Mouse (Mus musculus): ENCODE results near the gene Gm17359. TPM values are rescaled to one million over a fixed set of nuclear protein-coding genes. Genes with fewer than 3 reads are reported as not detected.
A peak's percentile ranks its signal among the peaks of the same experiment; 100 is the strongest.

Gm17359 gene
- not detected in 2 replicates for polyA plus RNA-seq (2015; fragmentation: Nextera tagmentation; extraction: Ambion mirVana)

GRCm38 (mm10) chr3:79336044-79336766 is at the start of gene Gm17359:
Gm17359 (plus strand) TSS chr3:79336661.
- no peak for ATAC-seq
- Histone ChIP-seq H3K27ac (no peak within 1 kb of the TSS), H3K36me3 (ENCODE audit: poor library complexity, severe bottlenecking) (no peaks in the 10 kb centered on the region), H3K9me3 (replicated peaks) (no peaks in the 10 kb centered on the region), H3K9ac (no peak within 1 kb of the TSS), H3K27me3 (no peaks in the 10 kb centered on the region), H3K4me2 (no peak within 1 kb of the TSS), H3K4me1 (no peaks in the 10 kb centered on the region), H3K4me3 (no peak within 1 kb of the TSS)
- 74% methylated on average over 8 of the region's 8 CpGs for WGBS

GRCm38 (mm10) chr3:79287108-79287576 is 49.3 kb upstream of the Gm17359 start:
- ATAC-seq = peak; percentile 99
- WGBS = under 1% methylated on average over 48 of the region's 60 CpGs

DNA sequence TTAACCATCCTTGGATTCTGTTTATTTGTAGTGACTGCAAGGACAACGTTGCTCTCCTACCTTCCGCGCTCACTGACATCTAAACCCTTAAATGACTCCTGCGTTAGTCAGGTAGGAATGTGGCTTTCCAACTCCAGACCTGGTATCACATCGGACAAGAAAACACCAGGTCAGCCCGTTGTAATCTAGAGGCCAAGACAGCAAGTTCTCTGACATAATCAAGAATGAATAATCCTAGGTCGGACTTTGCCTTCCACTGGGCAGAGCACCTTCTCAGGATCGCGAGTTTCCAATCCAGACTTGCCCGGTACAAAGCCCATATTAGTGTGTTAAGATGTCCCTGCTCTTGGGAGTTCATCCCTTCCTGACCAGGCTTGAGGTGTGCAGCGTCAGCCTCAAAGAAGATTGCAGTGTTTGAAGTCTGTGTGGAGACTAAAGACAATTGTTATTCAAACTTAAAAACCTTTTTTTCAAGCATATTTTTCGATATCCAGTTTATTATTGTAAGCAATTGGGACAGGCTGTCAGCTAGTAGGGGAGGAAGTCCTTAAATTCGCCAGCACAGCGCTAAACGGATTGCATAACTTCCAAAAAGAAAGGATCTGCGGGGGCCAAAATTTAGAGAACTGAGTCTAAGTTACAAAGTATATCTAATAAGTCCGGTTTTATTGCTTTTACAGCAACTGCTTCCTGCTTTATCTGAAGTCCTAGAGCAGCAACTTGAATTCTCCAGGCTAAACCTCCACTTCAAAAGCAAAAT is 48.6 kb upstream of the Gm17359 start:
- peaks cover 12% of the 10 kb centered on the region for H3K27me3 ChIP-seq
- H3K9ac ChIP-seq = peak overlapping the region; percentile 95
- 16% methylated on average over 17 of the region's 17 CpGs for WGBS
- H3K9me3 ChIP-seq (replicated peaks) = no peaks in the 10 kb centered on the region
- H3K36me3 ChIP-seq (ENCODE audit: poor library complexity, severe bottlenecking) = no peaks in the 10 kb centered on the region
- no peak for ATAC-seq
- H3K4me2 ChIP-seq = peak overlapping the region; percentile 81
- H3K4me1 ChIP-seq = peaks cover 31% of the 10 kb centered on the region
- H3K27ac ChIP-seq = 0 out of 2 replicates have a peak overlapping the region, but pooled peaks have one; percentile 97
- H3K4me3 ChIP-seq = peak overlapping the region; percentile 95

More at GRCm38 (mm10) chr3:79287108-79287576, 49.3 kb upstream of the Gm17359 start:
- H3K9me3 ChIP-seq (replicated peaks) = no peaks in the 10 kb centered on the region
- H3K4me1 ChIP-seq = peaks cover 38% of the 10 kb centered on the region
- peak overlapping the region; percentile 95 for H3K9ac ChIP-seq
- H3K27ac ChIP-seq = peak overlapping the region; percentile 97
- H3K36me3 ChIP-seq (ENCODE audit: poor library complexity, severe bottlenecking) = no peaks in the 10 kb centered on the region
- peak overlapping the region; percentile 81 for H3K4me2 ChIP-seq
- peaks cover 12% of the 10 kb centered on the region for H3K27me3 ChIP-seq
- H3K4me3 ChIP-seq = peak overlapping the region; percentile 95

- H3K27me3 ChIP-seq = peaks cover 12% of the 10 kb centered on the region
- H3K36me3 ChIP-seq (ENCODE audit: poor library complexity, severe bottlenecking) = no peaks in the 10 kb centered on the region
- no peak overlapping the region for H3K9ac ChIP-seq
- 80% methylated on average over 3 of the region's 3 CpGs for WGBS
- no peak overlapping the region for H3K27ac ChIP-seq
- no peak overlapping the region for H3K4me2 ChIP-seq
- H3K4me3 ChIP-seq = no peak overlapping the region
- peaks cover 19% of the 10 kb centered on the region for H3K4me1 ChIP-seq
- no peaks in the 10 kb centered on the region for H3K9me3 ChIP-seq (replicated peaks)
- ATAC-seq = no peak
Measured at GRCm38 (mm10) chr3:79289050-79289449, 47.4 kb upstream of the Gm17359 start.

DNA sequence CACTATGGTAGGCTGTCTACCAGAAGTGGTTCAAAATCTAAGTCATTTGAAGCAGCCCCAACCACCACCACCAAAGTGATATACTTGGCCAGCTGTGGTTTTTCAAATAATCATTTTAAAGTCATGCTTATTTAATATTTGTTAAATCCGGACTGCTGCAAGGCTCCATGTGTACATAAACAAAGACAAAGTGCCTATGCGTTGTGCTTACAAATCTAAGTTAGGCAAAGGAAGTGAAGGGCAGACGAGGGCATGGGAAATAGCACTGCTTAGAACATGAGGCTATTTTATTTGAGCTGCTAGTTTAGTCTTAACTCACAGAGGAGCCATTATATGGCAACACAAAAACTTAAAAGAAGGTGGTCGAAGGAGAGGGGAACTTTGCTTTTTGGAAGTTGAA is 43.4 kb upstream of the Gm17359 start:
- no peak overlapping the region for H3K27ac ChIP-seq
- no peaks in the 10 kb centered on the region for H3K9me3 ChIP-seq (replicated peaks)
- no peak overlapping the region for H3K9ac ChIP-seq
- 71% methylated on average over 4 of the region's 4 CpGs for WGBS
- no peak overlapping the region for H3K4me2 ChIP-seq
- ATAC-seq = no peak
- no peaks in the 10 kb centered on the region for H3K4me1 ChIP-seq
- peaks cover 12% of the 10 kb centered on the region for H3K27me3 ChIP-seq
- no peaks in the 10 kb centered on the region for H3K36me3 ChIP-seq (ENCODE audit: poor library complexity, severe bottlenecking)
- no peak overlapping the region for H3K4me3 ChIP-seq

DNA sequence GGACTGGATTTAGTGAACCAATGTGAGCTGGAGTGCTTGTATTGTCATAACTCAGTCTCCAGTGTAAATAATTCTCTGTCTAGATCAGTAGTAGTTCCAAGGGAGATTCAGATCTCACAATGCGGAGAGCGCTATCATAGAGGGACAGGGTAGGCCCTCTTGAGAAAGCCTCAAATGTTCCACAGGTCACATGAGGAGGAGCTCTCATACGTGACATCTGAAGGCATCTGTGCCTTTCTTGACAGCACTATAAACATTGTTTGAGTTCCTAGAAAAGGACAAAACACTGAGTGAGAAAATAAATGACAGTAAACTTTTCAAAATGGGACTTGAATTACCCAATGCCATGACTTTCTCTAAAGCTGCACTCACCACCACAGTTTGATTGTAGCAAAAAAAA is 41.8 kb upstream of the Gm17359 start:
- no peak overlapping the region for H3K4me2 ChIP-seq
- no peaks in the 10 kb centered on the region for H3K27me3 ChIP-seq
- H3K27ac ChIP-seq = no peak overlapping the region
- no peak overlapping the region for H3K4me3 ChIP-seq
- no peak for ATAC-seq
- H3K4me1 ChIP-seq = no peaks in the 10 kb centered on the region
- H3K9ac ChIP-seq = no peak overlapping the region
- no peaks in the 10 kb centered on the region for H3K36me3 ChIP-seq (ENCODE audit: poor library complexity, severe bottlenecking)
- WGBS = 87% methylated on average over 3 of the region's 3 CpGs
- no peaks in the 10 kb centered on the region for H3K9me3 ChIP-seq (replicated peaks)

DNA sequence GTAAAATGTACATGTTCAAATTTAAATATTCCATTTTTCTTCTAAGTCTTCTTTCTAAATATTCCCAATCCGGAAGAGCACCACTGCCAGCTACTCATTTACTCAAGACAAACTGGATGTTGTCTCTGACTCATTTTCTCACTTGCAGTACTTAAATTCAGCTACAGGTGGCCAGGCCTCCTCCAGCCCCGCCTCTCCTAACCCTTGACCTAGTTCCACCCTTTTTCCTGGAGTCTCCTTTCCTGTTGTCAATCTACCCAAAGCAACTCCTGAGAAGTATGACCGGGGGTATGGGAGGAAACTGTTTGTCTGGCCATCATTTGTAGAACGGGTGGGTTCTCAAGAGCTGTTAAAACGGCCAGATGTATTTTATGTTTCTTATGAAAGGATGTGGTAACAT is 40.4 kb upstream of the Gm17359 start:
- ATAC-seq = no peak
- Histone ChIP-seq H3K4me1 (no peaks in the 10 kb centered on the region), H3K4me2 (no peak overlapping the region), H3K36me3 (ENCODE audit: poor library complexity, severe bottlenecking) (no peaks in the 10 kb centered on the region), H3K27ac (no peak overlapping the region), H3K27me3 (no peaks in the 10 kb centered on the region), H3K9ac (no peak overlapping the region), H3K9me3 (replicated peaks) (no peaks in the 10 kb centered on the region), H3K4me3 (no peak overlapping the region)
- WGBS = 76% methylated on average over 5 of the region's 5 CpGs

DNA sequence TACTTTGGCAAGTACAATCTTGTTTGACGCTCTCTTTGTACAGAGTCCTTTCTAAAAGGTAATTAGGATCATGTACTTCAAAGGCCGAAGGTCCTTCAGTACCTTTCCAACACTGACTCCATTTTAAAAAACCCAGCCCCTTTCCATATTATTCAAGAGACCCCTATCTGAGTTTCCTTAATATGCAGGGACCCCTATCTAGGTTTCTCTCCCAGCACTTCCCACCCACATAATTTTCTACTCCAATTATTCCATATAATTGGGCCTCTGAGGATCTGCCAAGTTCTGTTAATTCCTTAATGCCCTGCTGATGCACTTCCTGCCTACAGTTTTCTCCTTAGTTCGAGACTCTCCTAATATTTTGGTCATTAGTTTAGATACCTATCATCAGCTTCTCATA is 39.9 kb upstream of the Gm17359 start:
- ATAC-seq = no peak
- Histone ChIP-seq H3K4me2 (no peak overlapping the region), H3K27me3 (no peaks in the 10 kb centered on the region), H3K27ac (no peak overlapping the region), H3K36me3 (ENCODE audit: poor library complexity, severe bottlenecking) (no peaks in the 10 kb centered on the region), H3K4me3 (no peak overlapping the region), H3K9ac (no peak overlapping the region), H3K9me3 (replicated peaks) (no peaks in the 10 kb centered on the region), H3K4me1 (no peaks in the 10 kb centered on the region)
- 60% methylated on average over 3 of the region's 3 CpGs for WGBS

- Histone ChIP-seq H3K4me2 (no peak overlapping the region), H3K36me3 (ENCODE audit: poor library complexity, severe bottlenecking) (no peaks in the 10 kb centered on the region), H3K9me3 (replicated peaks) (no peaks in the 10 kb centered on the region), H3K27me3 (no peaks in the 10 kb centered on the region), H3K9ac (no peak overlapping the region), H3K27ac (no peak overlapping the region), H3K4me3 (no peak overlapping the region), H3K4me1 (no peaks in the 10 kb centered on the region)
- WGBS = 89% methylated on average over 4 of the region's 4 CpGs
- no peak for ATAC-seq
Measured at GRCm38 (mm10) chr3:79297281-79297680, 39.2 kb upstream of the Gm17359 start.

DNA sequence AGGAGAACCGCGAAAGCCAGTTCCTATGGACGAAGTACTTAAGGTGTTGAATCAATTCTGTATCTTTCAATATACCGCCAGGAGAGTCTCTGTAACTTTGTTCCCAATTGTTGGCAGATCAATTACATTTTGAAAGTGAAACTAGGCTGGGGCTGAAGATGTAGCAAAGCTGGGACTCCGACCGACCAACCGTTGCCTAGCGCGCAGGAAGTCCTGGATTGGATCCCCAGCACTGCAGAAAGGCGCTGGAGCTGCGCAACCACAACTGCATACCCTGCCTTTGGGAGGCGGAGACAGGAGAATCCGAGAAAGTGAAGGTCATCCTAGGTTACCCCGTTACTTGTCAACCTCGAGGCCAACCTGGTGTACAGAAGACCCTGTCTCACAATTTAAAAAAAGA is 37.1 kb upstream of the Gm17359 start:
- no peaks in the 10 kb centered on the region for H3K4me1 ChIP-seq
- H3K9me3 ChIP-seq (replicated peaks) = no peaks in the 10 kb centered on the region
- 0 out of 2 replicates have a peak, but pooled peaks cover 3% of the 10 kb centered on the region for H3K27me3 ChIP-seq
- no peaks in the 10 kb centered on the region for H3K36me3 ChIP-seq (ENCODE audit: poor library complexity, severe bottlenecking)
- no peak overlapping the region for H3K9ac ChIP-seq
- no peak overlapping the region for H3K27ac ChIP-seq
- WGBS = 87% methylated on average over 15 of the region's 15 CpGs
- no peak for ATAC-seq
- H3K4me2 ChIP-seq = no peak overlapping the region
- no peak overlapping the region for H3K4me3 ChIP-seq

DNA sequence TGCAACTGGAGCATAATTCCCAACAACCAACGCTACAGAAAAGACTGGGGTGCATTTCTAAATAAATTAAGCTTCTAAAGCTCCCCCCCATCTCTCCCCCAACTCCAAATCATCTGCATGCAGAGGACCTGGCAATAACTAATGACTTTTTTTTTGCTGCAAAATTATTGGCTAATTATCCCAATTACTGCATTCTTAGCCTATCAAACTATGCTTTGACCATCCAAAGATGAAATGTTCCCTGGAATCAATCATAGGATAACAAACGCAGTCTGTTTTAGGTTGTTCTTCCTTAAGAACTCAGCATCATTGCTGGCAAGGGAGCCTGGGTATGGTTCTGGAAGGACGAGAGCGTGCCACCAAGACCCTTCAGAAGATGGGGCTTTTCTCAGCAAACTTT is 27.9 kb upstream of the Gm17359 start:
- Histone ChIP-seq H3K9me3 (replicated peaks) (no peaks in the 10 kb centered on the region), H3K4me2 (no peak overlapping the region), H3K4me1 (no peaks in the 10 kb centered on the region), H3K9ac (no peak overlapping the region), H3K27me3 (0 out of 2 replicates have a peak, but pooled peaks cover 3% of the 10 kb centered on the region), H3K4me3 (no peak overlapping the region), H3K36me3 (ENCODE audit: poor library complexity, severe bottlenecking) (no peaks in the 10 kb centered on the region), H3K27ac (no peak overlapping the region)
- ATAC-seq = no peak
- 86% methylated on average over 4 of the region's 4 CpGs for WGBS

DNA sequence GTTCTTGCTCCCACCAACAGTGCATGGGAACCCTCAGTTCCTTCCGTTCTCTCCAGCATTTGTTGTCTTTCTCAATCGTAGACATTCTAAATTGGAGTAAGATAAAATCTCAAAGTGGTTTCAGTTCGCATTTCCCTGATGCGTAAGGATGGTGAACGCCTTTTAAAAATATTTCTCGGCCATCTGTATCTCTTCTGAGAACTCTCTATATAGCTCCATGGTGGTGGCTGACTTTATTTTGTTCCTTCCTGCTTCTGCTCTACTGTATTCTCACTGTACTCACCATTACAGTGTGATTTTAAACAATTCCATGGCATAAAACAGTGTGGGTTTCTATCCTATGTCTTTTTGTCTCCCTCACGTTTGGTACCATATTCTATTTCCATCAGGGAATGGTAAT is 26.3 kb upstream of the Gm17359 start:
- Histone ChIP-seq H3K4me2 (no peak overlapping the region), H3K36me3 (ENCODE audit: poor library complexity, severe bottlenecking) (no peaks in the 10 kb centered on the region), H3K27me3 (no peaks in the 10 kb centered on the region), H3K9me3 (replicated peaks) (no peaks in the 10 kb centered on the region), H3K9ac (no peak overlapping the region), H3K27ac (no peak overlapping the region), H3K4me3 (no peak overlapping the region), H3K4me1 (peaks cover 9% of the 10 kb centered on the region)
- WGBS = 87% methylated on average over 7 of the region's 7 CpGs
- no peak for ATAC-seq
